Mouse (Mus musculus) gastrocnemius, adult 8-10 months (tissue): ENCODE data around the gene Abhd4. TPM values are rescaled to one million over a fixed set of nuclear protein-coding genes. Genes with fewer than 3 reads are reported as not detected.

Experiments
- DNase-seq, 2 experiments: peaks; one replicate each; pipeline ENCODE4 v3.0.0; 2022; ENCODE audit warnings: low spot score in 2 of 2
- total RNA-seq, 4 experiments: library from RNA; stranded (reverse); gene quantifications; 2 replicates each; pipeline ENCODE4 v1.2.4; 2022

Gene Abhd4
- total RNA-seq, result 10 to 100 TPM; 16.0 to 21.9 (median 19.6) TPM

GRCm38 (mm10) chr14:54253741-54254291 lies at the start of gene Abhd4, which contains the start of gene Dad1:
Abhd4 (plus strand) TSS chr14:54254188.
Dad1 (minus strand) TSS chr14:54254104.
- peak; percentile 96 to 97 for DNase-seq

- DNase-seq, result no peak
These were observed 49.7 kb upstream of the Abhd4 start for GRCm38 (mm10) chr14:54204311-54204710.

GRCm38 (mm10) chr14:54204786-54205185 lies 49.2 kb upstream of the Abhd4 start:
- DNase-seq, result no peak

- DNase-seq, result no peak
These were observed 48.1 kb upstream of the Abhd4 start for GRCm38 (mm10) chr14:54205904-54206303.

- no peak for DNase-seq
These were observed 47.7 kb upstream of the Abhd4 start for GRCm38 (mm10) chr14:54206309-54206708.

GRCm38 (mm10) chr14:54206750-54207550 lies 47.0 kb upstream of the Abhd4 start:
- DNase-seq, result no peak

GRCm38 (mm10) chr14:54207924-54208323 lies 46.1 kb upstream of the Abhd4 start:
- no peak for DNase-seq

GRCm38 (mm10) chr14:54208741-54209140 lies 45.2 kb upstream of the Abhd4 start:
- no peak for DNase-seq

- DNase-seq, result no peak
These were observed 44.1 kb upstream of the Abhd4 start for GRCm38 (mm10) chr14:54209932-54210331.

- DNase-seq, result no peak
These were observed 43.6 kb upstream of the Abhd4 start for GRCm38 (mm10) chr14:54210401-54210800.

GRCm38 (mm10) chr14:54211199-54211598 lies 42.8 kb upstream of the Abhd4 start:
- no peak for DNase-seq

- DNase-seq, result no peak
These were observed 42.2 kb upstream of the Abhd4 start for GRCm38 (mm10) chr14:54211755-54212154.

- DNase-seq, result no peak
These were observed 40.3 kb upstream of the Abhd4 start for GRCm38 (mm10) chr14:54213734-54214133.

- DNase-seq, result no peak
These were observed 39.5 kb upstream of the Abhd4 start for GRCm38 (mm10) chr14:54214477-54214876.

- no peak for DNase-seq
These were observed 39.1 kb upstream of the Abhd4 start for GRCm38 (mm10) chr14:54214901-54215300.

GRCm38 (mm10) chr14:54216126-54216525 lies 37.9 kb upstream of the Abhd4 start:
- no peak for DNase-seq

GRCm38 (mm10) chr14:54218233-54218632 lies 35.8 kb upstream of the Abhd4 start:
- DNase-seq, result no peak

- DNase-seq, result no peak
These were observed 35.3 kb upstream of the Abhd4 start for GRCm38 (mm10) chr14:54218721-54219120.

GRCm38 (mm10) chr14:54219256-54219655 lies 34.7 kb upstream of the Abhd4 start:
- no peak for DNase-seq

- DNase-seq, result no peak
These were observed 34.1 kb upstream of the Abhd4 start for GRCm38 (mm10) chr14:54219849-54220248.

GRCm38 (mm10) chr14:54220726-54221494 lies 33.1 kb upstream of the Abhd4 start:
- DNase-seq, result no peak

GRCm38 (mm10) chr14:54221641-54222040 lies 32.3 kb upstream of the Abhd4 start:
- no peak for DNase-seq
